Mouse (Mus musculus): ENCODE data around the gene Unc119.

Gene Unc119

DNA sequence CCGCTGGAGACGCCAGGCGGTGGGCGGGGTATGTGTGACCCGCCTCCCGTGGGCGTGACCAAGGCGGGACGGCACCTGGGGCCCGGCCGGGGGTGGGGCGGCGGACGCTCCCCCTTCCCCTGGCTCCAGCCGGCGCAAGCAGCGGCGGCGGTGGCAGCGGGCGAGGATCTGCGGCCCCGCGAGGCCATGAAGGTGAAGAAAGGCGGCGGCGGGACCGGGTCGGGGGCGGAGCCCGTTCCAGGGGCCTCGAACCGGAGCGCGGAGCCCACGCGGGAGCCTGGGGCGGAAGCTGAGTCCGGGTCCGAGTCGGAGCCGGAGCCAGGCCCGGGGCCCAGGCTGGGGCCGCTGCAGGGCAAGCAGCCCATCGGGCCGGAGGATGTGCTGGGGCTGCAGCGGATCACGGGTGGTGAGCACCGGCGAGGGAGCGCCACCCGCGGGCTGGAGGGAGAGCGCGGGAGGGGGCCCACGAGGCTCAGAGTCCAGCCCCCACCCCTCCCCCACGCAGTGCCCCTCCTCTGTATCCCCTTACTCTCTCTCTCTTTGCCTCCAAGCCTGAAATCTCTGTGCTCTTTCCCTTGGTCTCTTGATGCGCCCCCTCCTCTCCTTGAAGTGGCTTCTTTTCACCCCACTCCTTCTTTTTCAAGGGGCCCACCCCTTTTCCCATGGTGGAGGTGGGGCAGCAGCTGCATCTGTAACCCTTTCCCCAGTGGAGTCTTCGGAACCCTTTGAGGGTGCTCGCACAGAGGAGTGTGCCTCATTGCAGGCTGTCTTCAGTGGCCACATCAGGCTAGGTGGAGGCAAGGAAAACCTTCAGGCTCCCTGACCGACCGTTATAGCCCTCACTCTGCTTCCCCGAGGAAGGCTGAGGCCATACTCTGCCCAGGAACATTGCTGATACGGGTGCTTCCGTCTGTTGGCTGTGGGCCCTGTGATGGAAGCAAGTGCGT, at the start of gene Unc119:
Unc119 (plus strand) TSS at position 102 of the 947 bp plus-strand sequence.
- DNase-seq (ENCODE audit: low read depth, low spot score) = no peak

DNA sequence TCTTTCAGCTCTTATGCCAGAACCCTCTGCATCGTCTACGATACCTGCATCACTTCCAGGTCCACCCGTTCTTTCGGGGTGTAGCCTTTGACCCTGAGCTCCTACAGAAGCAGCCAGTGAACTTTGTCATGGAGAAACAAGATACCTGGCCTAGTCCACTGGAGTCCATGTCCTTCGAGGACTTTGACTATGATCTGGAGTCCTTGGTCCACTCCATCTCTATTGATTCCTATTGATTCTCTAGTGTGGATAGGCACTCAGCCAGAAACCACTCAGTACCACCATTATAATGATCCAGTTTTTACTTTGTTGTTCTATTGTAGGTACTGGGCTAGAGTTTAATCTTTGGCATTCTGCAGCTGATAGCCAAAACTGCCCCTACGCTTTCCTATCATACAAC, 48.7 kb upstream of the Unc119 start:
- no peak for DNase-seq (ENCODE audit: low read depth, low spot score)

DNA sequence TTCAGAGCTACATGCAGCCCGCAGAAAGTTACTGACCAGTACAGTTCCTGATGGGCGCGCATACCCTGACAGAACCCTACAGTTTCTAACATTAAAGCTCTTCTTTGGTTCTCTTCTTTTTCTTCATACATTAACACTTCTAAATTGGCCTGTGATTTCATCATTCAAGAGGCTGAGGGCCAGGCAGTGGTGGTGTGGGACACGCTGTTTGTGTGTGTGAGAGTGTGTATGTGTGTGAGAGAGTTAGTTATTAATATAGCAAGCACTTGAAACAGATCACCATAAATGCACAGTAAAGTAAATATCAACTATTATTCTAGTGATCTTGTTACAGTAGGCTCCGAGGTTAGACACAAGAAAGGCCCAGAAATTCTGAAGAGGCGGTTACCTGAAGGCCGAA, 42.4 kb upstream of the Unc119 start:
- DNase-seq (ENCODE audit: low read depth, low spot score) = no peak

DNA sequence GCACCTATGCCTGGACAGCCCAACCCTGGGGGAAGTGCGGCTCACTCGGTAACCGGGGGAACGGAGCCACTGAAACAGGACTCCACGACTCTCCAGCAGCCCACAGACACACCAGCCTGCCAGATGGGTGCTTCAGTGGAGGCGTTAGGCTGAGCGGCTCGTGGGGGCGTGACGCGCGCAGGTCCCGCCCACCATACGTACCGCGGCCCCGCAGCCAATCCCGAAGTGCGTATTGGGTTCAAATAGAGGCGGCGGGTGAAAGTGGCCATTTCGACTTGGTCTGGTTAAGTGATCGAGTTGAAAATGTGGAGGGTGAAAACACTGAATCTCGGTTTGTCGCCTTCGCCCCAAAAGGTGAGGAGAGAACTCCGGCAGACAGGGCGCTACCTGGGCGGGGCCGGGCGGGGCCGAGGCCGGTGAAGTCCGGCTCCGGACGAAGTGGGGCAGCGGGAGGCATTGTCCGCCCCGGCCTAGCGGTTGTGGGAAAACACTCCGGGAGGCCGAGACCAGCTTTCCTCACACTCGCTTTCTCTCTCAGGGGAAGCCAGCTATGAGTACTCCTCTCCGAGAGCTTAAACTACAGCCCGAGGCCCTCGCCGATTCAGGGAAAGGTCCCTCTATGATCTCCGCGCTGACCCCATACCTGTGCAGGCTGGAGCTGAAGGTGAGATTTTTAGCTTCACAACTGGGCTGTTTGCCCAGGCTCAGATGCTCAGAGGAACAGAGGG, 41.8 kb upstream of the Unc119 start, which contains the start of gene Spag5:
Spag5 (plus strand) TSS at position 173 of the 728 bp plus-strand sequence.
- peak; percentile 80 for DNase-seq (ENCODE audit: low read depth, low spot score)

DNA sequence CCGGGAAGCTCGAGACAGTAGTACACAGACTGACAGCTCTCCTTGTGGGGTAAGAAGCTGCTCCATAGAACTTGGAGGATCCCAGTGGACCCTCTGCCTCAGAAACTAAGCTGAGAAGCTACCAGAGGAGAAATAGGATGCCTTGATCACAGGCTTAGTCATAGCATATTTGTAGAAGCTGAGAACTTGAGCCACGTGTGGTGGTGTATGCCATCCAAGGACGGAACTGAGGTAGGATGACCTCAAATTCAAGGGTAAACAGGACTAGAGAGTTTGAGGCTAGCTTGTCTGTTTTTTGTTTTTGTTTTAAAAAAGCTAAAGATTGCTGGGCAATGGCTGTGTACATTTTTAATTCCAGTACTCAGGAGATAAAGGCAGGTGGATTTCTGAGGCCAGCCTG, 38.0 kb upstream of the Unc119 start:
- no peak for DNase-seq (ENCODE audit: low read depth, low spot score)

DNA sequence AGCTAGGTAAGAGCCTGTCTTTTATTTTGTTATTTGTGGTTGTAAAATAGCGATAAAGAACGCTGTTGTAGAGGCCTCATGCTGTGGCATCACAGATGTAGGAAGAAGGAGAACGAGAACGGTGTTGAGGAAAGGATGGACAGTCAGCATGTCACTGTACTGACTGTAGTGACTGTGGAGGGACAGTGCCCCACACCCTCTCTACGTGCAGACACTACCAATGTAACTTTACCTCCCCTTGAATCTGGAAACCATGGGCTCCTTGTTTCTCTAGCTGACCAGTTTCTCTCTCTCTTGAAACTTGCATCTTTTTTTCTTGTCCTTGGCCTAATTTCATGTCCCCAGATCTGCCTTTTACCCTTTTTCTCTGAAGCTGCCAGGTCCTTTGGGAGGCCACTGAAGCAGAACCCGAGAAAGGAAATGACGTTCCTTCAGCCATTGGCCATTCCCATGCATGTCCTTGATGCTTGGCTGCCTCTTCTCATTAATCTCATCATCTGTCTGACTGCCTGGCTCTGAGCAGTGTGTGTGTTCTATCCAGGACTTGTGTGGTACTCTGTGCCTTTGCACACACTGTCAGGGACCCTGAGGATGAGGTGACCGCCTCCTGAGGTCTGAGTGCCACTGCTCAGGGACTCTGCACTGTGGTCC, 32.3 kb upstream of the Unc119 start:
- no peak for DNase-seq (ENCODE audit: low read depth, low spot score)

DNA sequence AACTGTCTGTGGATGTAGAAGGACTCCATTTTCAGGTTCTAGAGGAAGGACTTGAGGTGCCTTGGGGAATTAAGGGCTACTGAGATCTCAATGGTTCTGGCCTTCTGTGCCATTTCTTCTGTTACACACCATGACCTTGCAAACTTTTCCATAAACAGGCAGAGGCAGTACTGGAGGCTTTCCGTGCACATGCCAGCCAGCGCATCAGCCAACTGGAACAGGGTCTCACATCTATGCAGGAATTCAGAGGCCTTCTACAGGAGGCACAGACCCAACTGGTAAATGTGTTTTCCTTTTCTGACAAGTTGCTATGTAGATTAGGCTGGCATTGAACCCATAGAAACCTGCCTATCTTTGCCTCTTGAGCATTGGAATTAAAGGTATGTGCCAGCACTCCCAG, 29.6 kb upstream of the Unc119 start:
- no peak for DNase-seq (ENCODE audit: low read depth, low spot score)

DNA sequence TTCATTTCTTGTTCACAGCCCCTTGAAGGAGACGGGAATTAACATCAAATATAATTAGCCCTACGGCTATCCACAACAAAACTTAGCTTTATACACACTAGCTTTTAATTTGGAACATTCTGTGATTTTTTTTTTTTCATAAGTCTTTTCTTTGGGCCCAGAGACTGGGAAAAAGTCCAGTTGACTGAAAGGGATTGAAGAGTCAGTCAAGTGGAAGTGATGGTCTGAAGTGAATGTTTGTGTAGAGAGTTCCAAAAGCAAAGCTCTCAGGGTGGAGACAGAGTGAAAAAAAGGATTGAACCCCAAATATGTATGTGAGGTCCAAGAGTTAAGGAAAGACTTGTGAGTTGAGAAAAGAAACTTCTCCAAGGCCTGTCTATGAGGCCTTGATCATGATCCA, 24.9 kb upstream of the Unc119 start:
- no peak for DNase-seq (ENCODE audit: low read depth, low spot score)

DNA sequence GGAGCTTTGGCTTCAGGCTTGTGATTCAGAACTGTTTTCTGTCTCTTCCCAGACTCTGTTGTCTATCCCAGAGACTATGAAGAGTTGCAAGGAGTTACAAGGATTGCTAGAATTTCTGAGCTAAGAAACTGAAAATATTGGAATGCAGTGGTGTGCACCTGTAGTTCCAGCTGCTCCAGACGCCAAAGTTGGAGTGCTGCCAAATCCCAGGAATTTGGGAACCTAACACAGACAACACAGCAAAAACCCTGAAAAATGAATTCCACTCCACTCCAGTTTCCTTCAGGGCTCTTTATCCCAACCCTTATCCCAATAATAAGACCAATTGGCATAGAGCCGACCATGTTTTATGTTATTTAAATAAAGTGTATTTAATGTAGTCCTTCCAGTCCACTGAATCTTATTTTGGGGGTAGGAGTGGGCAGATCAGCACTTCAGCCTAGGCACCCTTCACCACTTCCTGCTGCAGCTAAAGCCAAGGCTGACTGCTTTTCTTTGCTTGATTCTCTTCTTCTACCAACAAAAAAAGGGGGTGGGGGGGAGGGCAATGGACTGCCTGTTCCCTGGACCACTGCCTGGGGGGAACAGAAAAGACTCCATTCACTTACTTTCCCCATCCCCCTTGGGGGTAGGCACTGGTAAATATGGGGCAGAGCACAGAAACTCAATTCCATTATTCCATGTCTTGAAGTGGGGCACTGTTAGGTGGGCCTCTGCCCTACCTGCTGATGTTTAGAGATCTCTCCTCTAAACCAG, 21.0 kb upstream of the Unc119 start:
- no peak for DNase-seq (ENCODE audit: low read depth, low spot score)

DNA sequence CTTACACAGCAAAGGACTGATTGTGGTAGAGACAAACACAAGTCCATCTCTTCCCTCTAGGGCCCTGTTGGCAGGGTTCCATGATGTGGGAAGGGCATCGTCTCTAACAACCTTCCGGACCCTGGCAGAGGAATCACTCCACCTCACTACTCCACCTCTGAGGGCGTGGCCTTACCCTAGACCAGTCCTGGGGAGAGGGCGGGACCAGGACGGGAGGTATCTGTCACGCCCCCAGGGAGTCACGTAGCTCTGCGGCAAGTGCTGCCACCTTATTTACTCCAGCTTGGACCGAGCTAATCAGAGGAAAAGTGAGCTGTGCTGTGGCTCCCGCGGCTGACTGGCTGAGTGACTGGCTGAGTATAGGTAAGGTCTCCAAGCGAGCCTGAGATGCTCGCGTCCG, 20.4 kb upstream of the Unc119 start, which contains the start of gene Aldoc:
Aldoc (plus strand) TSS at position 109 of the 400 bp plus-strand sequence.
- DNase-seq (ENCODE audit: low read depth, low spot score) = peak; percentile 91

DNA sequence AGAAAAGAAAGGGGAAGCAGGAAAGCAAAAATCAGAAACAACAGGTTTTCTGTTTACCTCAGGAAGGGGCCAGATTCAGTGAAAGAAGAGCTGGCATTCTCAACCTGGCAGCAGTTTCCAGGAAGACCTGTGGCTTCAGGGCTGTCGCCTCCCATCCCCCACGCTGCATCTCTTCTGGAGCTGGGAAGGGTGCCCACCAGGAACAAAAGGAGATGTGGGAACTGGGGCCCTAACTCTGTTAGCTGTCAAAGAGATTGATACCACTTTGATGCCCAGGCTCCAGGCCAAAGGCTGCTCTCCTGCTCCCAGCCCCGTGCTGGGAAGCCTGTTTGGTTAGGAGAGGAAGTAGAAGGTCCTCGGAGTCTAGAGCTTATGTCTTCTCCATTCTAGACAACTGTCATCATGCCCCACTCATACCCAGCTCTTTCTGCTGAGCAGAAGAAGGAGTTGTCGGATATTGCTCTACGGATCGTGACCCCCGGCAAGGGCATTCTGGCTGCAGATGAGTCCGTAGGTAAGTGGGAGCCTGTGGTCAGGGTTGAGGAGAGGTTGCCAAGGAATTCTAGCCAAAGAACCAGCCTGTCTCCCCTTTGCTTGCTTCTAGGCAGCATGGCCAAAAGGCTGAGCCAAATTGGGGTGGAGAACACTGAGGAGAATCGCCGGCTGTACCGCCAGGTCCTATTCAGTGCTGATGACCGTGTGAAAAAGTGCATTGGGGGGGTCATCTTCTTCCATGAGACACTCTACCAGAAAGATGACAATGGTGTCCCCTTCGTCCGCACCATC, 19.1 kb upstream of the Unc119 start:
- DNase-seq (ENCODE audit: low read depth, low spot score) = no peak

DNA sequence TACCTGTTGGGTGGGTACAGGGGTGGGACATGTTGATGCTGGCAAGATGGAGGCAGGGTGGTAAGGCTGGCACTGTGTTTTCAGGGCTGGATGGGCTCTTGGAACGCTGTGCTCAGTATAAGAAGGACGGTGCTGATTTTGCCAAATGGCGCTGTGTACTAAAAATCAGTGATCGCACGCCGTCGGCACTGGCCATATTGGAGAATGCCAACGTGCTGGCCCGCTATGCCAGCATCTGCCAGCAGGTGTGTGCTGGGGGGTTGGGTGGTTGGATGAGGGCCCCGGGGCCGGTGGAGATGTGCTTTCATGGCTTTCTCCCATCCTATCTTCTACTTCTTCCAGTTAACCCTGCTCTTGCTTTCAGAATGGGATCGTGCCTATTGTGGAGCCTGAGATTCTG, 18.3 kb upstream of the Unc119 start:
- no peak for DNase-seq (ENCODE audit: low read depth, low spot score)

DNA sequence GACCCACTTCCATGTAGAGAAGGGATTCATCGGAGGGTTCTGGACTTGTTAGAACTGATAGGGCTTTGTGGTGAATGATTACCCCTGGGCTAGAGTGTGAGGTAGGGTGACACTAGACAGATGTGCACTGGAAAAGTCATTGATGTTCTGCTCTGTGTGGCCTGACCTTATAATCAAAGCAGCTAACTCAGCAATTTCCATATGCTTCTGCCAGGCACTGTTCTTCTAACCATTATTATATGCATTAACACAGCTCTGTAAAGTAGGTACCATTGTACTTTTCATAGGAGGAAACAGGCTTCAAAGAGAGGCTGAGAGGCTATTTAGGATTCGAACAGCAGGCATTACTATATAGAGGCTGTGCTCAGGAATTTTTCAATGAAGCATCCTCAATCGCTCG, 16.1 kb upstream of the Unc119 start:
- no peak for DNase-seq (ENCODE audit: low read depth, low spot score)

DNA sequence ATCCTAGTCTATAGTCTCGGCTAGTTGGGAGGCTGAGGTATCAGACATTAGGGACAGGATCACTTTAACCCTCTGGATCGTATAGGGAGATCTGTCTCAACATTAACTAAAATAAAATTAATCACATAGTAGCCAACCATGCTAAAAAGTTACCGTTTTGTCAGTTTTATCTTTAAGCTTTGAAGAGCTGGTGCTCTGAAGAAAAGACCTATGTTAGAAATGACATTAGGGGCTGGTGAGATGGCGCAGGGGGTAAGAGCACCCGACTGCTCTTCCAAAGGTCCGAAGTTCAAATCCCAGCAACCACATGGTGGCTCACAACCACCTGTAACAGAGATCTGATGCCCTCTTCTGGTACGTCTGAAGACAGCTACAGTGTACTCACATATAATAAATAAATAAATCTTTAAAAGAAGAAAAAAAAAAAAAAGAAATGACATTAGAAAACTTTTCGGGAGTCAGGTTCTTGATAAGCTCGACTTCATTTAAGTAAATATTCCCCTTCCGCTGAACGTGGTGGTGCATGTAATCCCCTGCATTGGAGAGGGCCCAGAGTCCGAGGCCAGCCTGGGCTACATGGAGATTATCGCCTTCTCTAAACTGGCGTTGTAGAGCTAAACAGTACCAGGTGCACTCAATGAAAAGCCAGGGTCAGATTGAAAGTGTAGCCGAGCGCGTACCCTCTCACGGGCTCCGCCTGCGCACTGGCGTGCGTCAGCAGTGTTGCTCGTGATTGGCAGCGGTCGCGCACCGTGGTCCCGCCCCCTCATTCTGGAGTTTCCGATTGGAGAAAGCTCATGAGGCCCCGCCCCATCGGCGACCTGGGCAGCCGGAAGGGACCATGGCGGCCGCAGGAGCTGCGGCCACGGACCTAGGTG, 15.4 kb upstream of the Unc119 start, which contains the start of gene Pigs:
Pigs (plus strand) TSS at position 782 of the 878 bp plus-strand sequence.
- DNase-seq (ENCODE audit: low read depth, low spot score) = peak; percentile 98

DNA sequence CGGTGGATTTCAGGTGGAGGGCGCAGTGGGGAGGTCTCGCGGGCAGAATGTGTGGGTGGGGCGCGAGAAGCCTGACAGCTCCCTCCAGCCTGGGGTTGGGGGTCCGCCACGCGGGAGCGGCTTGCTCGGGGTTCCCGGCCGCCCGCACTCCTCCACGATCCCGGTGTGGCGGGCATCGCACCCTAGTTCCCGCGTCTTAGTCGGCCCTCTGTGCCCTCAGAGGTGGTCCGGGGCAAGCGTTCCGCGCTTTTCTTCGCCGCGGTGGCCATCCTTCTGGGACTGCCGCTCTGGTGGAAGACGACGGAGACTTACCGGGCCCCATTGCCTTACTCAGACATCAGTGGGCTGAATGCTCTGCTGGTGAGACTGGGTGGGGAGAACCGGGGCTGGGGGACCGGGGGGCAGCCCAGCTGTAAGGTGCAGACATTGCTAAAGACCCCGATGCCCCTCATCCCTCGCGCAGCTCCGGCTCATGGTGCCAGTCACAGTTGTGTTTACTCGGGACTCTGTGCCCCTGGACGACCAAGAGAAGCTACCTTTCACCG, 14.7 kb upstream of the Unc119 start:
- DNase-seq (ENCODE audit: low read depth, low spot score) = no peak

DNA sequence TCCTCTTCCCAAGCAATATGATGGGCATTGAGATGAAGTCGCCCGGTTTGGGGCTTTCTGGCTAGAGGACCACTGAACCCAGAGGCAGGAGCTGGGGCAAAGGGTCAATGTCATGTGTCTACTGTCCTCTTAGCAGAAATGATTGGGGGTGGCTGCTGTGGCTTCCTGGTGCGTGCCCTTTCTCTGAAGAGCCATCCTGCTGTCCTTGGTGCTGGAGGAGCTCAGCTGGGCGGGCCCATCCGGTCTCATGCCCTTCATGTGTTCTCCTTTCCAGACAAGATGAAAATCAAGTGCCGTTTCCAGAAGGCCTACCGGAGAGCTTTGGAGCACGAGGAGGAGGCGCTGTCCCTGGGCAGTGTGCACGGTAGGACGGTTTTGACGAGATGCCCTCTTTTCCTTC, 10.6 kb upstream of the Unc119 start:
- DNase-seq (ENCODE audit: low read depth, low spot score) = no peak

DNA sequence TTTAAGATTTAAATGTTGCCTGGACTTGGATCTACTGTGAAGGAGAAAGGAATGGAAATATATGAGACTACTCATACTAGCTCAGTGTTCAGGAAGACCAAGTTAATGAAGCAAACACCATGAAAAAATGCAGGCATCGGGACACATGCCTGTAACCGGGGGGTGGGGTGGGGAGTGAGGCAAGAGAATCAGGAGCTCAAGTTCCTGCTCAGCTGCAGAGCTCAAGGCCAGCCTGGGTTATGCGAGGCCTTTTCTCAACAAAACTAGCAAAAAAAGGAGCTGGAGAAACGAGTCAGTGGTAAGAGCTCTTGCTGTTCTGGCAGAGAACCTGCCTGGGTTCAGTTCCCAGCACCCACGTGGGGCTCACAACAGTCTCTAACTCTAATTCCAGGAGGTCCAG, 9.3 kb upstream of the Unc119 start:
- no peak for DNase-seq (ENCODE audit: low read depth, low spot score)

DNA sequence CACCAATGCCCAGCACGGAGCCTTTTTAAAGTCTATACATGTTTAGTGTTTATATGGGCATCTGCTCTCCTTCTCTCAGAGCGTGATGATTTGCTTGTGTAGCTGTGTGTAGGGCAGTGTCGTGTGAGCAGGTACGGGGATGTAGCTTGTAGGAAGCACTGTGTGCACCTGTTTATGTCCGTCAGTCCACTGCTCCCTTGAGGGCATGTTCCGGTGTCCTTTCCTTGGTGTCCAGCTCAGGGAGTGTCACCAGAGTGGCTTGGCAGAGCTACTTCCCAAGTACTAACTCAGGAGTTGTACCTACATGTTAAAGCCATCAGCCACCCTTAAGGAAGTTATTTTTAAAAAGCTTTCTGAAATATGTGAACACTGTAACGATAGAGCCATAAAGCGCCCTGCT, 6.2 kb upstream of the Unc119 start:
- no peak for DNase-seq (ENCODE audit: low read depth, low spot score)

DNA sequence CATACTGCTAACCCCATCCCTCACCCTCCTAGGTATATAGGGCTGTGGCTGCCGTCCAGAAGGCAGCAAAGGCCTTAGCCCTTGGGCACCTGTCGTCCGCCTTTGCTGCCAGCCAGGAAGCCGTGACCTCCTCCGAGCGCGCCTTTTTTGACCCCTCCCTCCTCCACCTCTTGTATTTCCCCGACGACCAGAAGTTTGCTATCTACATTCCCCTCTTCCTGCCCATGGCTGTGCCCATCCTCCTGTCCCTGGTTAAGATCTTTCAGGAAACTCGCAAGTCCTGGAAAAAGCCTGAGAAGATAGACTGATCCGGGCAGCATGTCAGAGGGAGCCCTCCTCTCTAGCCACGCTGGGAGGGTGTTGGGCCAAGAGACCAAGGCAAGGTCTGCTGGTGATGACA, 1.6 kb upstream of the Unc119 start:
- no peak for DNase-seq (ENCODE audit: low read depth, low spot score)
